Mouse (Mus musculus): ENCODE data around the gene Pkd1l3. TPM values are rescaled to one million over a fixed set of nuclear protein-coding genes. Genes with fewer than 3 reads are reported as not detected.

Pkd1l3 gene
- total and polyA plus RNA-seq, 3 experiments, result 2.6 to 7.4 TPM; not detected in 1

- Histone ChIP-seq H3K27ac (ENCODE audit: control insufficient read depth, low read depth, low read length) (no peak overlapping the region), H3K79me2 (ENCODE audit: control insufficient read depth, insufficient read depth, low read length, poor library complexity) (no peaks in the 10 kb centered on the region), H3K27me3 (ENCODE audit: control insufficient read depth in 1 of 2, insufficient read depth in 2 of 2, low read length in 2 of 2) (no peaks in the 10 kb centered on the region), H3K36me3 (ENCODE audit: control insufficient read depth in 1 of 2, insufficient read depth in 2 of 2, low read length in 2 of 2) (no peaks in the 10 kb centered on the region), H3K9me3 (replicated peaks; ENCODE audit: insufficient read depth, low read length) (no peaks in the 10 kb centered on the region), H3K4me3 (ENCODE audit: control insufficient read depth in 1 of 2, insufficient read depth in 1 of 2, low read depth in 2 of 2, low read length in 2 of 2) (no peak overlapping the region), H3K4me1 (ENCODE audit: control insufficient read depth in 1 of 2, insufficient read depth in 2 of 2, low read length in 2 of 2) (no peaks in the 10 kb centered on the region), H3K9ac (ENCODE audit: control insufficient read depth, low read depth, low read length, poor library complexity, severe bottlenecking) (no peak overlapping the region)
- no peak for DNase-seq (ENCODE audit: low read depth, low spot score)
- TF ChIP-seq EP300 (IDR thresholded peaks at IDR 0.05; ENCODE audit: low read depth in 1 of 2, low read length in 2 of 2), result no peak
- TF ChIP-seq MXI1 (IDR thresholded peaks at IDR 0.05; ENCODE audit: low read depth, low read length), result no peak
- no peak for TF ChIP-seq MAZ (IDR thresholded peaks at IDR 0.05; ENCODE audit: low read depth, low read length)
- no peak for TF ChIP-seq HCFC1 (IDR thresholded peaks at IDR 0.05; ENCODE audit: low read depth, low read length)
- TF ChIP-seq POLR2AphosphoS2 (IDR thresholded peaks at IDR 0.05; ENCODE audit: low read length), result no peak
- no peak for TF ChIP-seq ZNF384 (IDR thresholded peaks at IDR 0.05; ENCODE audit: low read depth, low read length)
- TF ChIP-seq SMC3 (IDR thresholded peaks at IDR 0.05; ENCODE audit: low read depth, low read length), result no peak
These were observed 26.9 kb downstream of the Pkd1l3 start for GRCm38 (mm10) chr8:109641236-109641635.

- no peak for DNase-seq (ENCODE audit: low read depth, low spot score)
- Histone ChIP-seq H3K9ac (ENCODE audit: control insufficient read depth, low read depth, low read length, poor library complexity, severe bottlenecking) (no peak overlapping the region), H3K27ac (ENCODE audit: control insufficient read depth, low read depth, low read length) (no peak overlapping the region), H3K9me3 (replicated peaks; ENCODE audit: insufficient read depth, low read length) (no peaks in the 10 kb centered on the region), H3K36me3 (ENCODE audit: control insufficient read depth in 1 of 2, insufficient read depth in 2 of 2, low read length in 2 of 2) (no peaks in the 10 kb centered on the region), H3K27me3 (ENCODE audit: control insufficient read depth in 1 of 2, insufficient read depth in 2 of 2, low read length in 2 of 2) (no peaks in the 10 kb centered on the region), H3K79me2 (ENCODE audit: control insufficient read depth, insufficient read depth, low read length, poor library complexity) (no peaks in the 10 kb centered on the region), H3K4me3 (ENCODE audit: control insufficient read depth in 1 of 2, insufficient read depth in 1 of 2, low read depth in 2 of 2, low read length in 2 of 2) (no peak overlapping the region), H3K4me1 (ENCODE audit: control insufficient read depth in 1 of 2, insufficient read depth in 2 of 2, low read length in 2 of 2) (no peaks in the 10 kb centered on the region)
- no peak for TF ChIP-seq CTCF (IDR thresholded peaks at IDR 0.05 in 2 of 3, conservative IDR thresholded peaks at IDR 0.05 in 1 of 3; ENCODE audit: control insufficient read depth in 1 of 3, insufficient read depth in 1 of 3, low read depth in 2 of 3, low read length in 3 of 3, poor library complexity in 1 of 3, severe bottlenecking in 1 of 3)
- no peak for TF ChIP-seq MEF2A (IDR thresholded peaks at IDR 0.05; ENCODE audit: extremely low read depth, insufficient replicate concordance, low read depth, low read length, poor library complexity, severe bottlenecking)
- no peak for TF ChIP-seq CHD2 (IDR thresholded peaks at IDR 0.05; ENCODE audit: low read length)
- TF ChIP-seq RAD21 (IDR thresholded peaks at IDR 0.05; ENCODE audit: low read depth, low read length), result no peak
- TF ChIP-seq ZNF384 (IDR thresholded peaks at IDR 0.05; ENCODE audit: low read depth, low read length), result no peak
- TF ChIP-seq JUND (IDR thresholded peaks at IDR 0.05; ENCODE audit: low read depth, low read length), result no peak
- no peak for TF ChIP-seq MYB (IDR thresholded peaks at IDR 0.05; ENCODE audit: low read depth, low read length)
- no peak for TF ChIP-seq MAFK (IDR thresholded peaks at IDR 0.05; ENCODE audit: borderline replicate concordance, low read depth, low read length)
- TF ChIP-seq CHD1 (IDR thresholded peaks at IDR 0.05; ENCODE audit: low read depth, low read length), result no peak
These were observed 33.0 kb downstream of the Pkd1l3 start for GRCm38 (mm10) chr8:109647331-109647730.

GRCm38 (mm10) chr8:109648469-109648868, 34.2 kb downstream of the Pkd1l3 start:
- no peak for TF ChIP-seq KAT2A (conservative IDR thresholded peaks at IDR 0.05; ENCODE audit: low read depth, low read length)
- TF ChIP-seq ZMIZ1 (IDR thresholded peaks at IDR 0.05; ENCODE audit: low read depth, low read length), result no peak
- no peak for TF ChIP-seq E2F4 (IDR thresholded peaks at IDR 0.05; ENCODE audit: borderline replicate concordance, low read depth, low read length)
- no peak for TF ChIP-seq POLR2AphosphoS5 (IDR thresholded peaks at IDR 0.05; ENCODE audit: borderline replicate concordance, low read depth, low read length)
- no peak for TF ChIP-seq CHD1 (IDR thresholded peaks at IDR 0.05; ENCODE audit: low read depth, low read length)
- TF ChIP-seq SMC3 (IDR thresholded peaks at IDR 0.05; ENCODE audit: low read depth, low read length), result no peak
- no peak for TF ChIP-seq TBP (IDR thresholded peaks at IDR 0.05; ENCODE audit: low read depth, low read length)
- no peak for TF ChIP-seq MAFK (IDR thresholded peaks at IDR 0.05; ENCODE audit: borderline replicate concordance, low read depth, low read length)
- no peak for TF ChIP-seq CTCF (IDR thresholded peaks at IDR 0.05 in 2 of 3, conservative IDR thresholded peaks at IDR 0.05 in 1 of 3; ENCODE audit: control insufficient read depth in 1 of 3, insufficient read depth in 1 of 3, low read depth in 2 of 3, low read length in 3 of 3, poor library complexity in 1 of 3, severe bottlenecking in 1 of 3)
- no peak for DNase-seq (ENCODE audit: low read depth, low spot score)
- H3K27ac ChIP-seq (ENCODE audit: control insufficient read depth, low read depth, low read length), result no peak overlapping the region
- H3K9me3 ChIP-seq (replicated peaks; ENCODE audit: insufficient read depth, low read length), result no peaks in the 10 kb centered on the region
- H3K79me2 ChIP-seq (ENCODE audit: control insufficient read depth, insufficient read depth, low read length, poor library complexity), result no peaks in the 10 kb centered on the region
- H3K36me3 ChIP-seq (ENCODE audit: control insufficient read depth in 1 of 2, insufficient read depth in 2 of 2, low read length in 2 of 2), result no peaks in the 10 kb centered on the region
- H3K4me1 ChIP-seq (ENCODE audit: control insufficient read depth in 1 of 2, insufficient read depth in 2 of 2, low read length in 2 of 2), result no peaks in the 10 kb centered on the region
- H3K27me3 ChIP-seq (ENCODE audit: control insufficient read depth in 1 of 2, insufficient read depth in 2 of 2, low read length in 2 of 2), result no peaks in the 10 kb centered on the region
- H3K9ac ChIP-seq (ENCODE audit: control insufficient read depth, low read depth, low read length, poor library complexity, severe bottlenecking), result no peak overlapping the region
- no peak overlapping the region for H3K4me3 ChIP-seq (ENCODE audit: control insufficient read depth in 1 of 2, insufficient read depth in 1 of 2, low read depth in 2 of 2, low read length in 2 of 2)
